Mouse (Mus musculus): Measurements from ENCODE around the gene Pabpn1. TPM values are rescaled to one million over a fixed set of nuclear protein-coding genes. Genes with fewer than 3 reads are reported as not detected.

Gene Pabpn1
- polyA plus RNA-seq, 1 experiment from 2014 or later: 179 TPM

- Histone ChIP-seq H3K27me3 (ENCODE audit: control insufficient read depth, insufficient read depth, low read length) (no peaks in the 10 kb centered on the region), H3K9ac (ENCODE audit: low read length) (peak within 1 kb of the TSS; percentile 95), H3K36me3 (ENCODE audit: control insufficient read depth, insufficient read depth, low read length) (peaks cover 7% of the 10 kb centered on the region), H3K9me3 (ENCODE audit: control insufficient read depth, low read length) (0 out of 2 replicates have a peak, but pooled peaks cover 2% of the 10 kb centered on the region), H3K4me2 (ENCODE audit: low read depth) (peak within 1 kb of the TSS; percentile 95), H3K27ac (ENCODE audit: low read depth, low read length) (peak within 1 kb of the TSS; percentile 96), H3K4me3 (ENCODE audit: low read depth, low read length) (peak within 1 kb of the TSS; percentile 51), H3K4me1 (ENCODE audit: control insufficient read depth, insufficient read depth, low read length) (peaks cover 24% of the 10 kb centered on the region)
- peak; percentile 59 for ATAC-seq (ENCODE audit: insufficient read depth, low FRiP score, low TSS enrichment)
- peak; percentile 77 for DNase-seq (ENCODE audit: low spot score)
- under 1% methylated on average over 50 of the region's 57 CpGs for WGBS
Observed at GRCm38 (mm10) chr14:54925349-54926342, 33.3 kb downstream of the Pabpn1 start, which contains the start of gene Efs. Gene Efs, minus strand, starts transcription at chr14:54926126.

DNA sequence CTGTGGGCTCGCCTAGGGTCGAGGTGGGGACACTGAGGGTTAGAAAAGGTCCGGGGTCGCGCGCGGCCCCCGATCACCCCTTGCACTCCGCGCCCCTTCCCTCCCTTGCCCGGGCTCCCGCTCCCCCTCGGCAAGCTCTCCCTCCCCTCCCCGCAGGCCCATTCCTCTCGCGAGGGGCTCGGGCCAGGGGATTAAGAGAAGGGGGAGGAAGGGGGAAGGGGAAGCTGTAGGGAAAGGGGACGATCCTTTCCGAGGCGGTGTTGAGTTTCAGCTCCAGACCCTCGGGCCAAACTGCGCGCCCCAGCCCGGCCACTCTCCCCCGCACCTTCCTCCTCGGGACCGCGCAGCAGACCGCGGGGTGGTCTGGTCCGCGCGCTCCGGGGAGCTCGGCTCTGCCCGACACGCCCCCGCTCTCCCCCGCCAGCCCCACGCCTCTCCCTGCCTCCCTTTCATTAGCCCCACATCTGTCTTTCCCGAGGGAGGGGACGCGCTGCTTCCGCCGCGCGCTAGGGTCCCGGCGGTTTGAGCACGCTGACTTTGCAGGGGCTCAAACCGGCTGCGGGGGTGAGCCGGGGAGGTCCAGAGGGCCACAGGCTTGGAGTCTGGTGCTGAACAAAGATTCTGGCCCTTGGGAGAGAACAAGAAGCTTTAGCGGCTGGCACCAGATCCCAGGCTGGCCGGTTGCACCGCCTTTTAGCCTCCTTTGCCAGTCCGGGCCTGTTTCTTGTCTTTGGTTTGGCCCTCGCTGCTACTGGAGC, 34.3 kb downstream of the Pabpn1 start:
- 0% methylated on average over 43 of the region's 58 CpGs for WGBS
- H3K4me2 ChIP-seq (ENCODE audit: low read depth): peak overlapping the region; percentile 95
- H3K9ac ChIP-seq (ENCODE audit: low read length): peak overlapping the region; percentile 95
- peaks cover 7% of the 10 kb centered on the region for H3K36me3 ChIP-seq (ENCODE audit: control insufficient read depth, insufficient read depth, low read length)
- peak; percentile 86 for DNase-seq (ENCODE audit: low spot score)
- no peaks in the 10 kb centered on the region for H3K9me3 ChIP-seq (ENCODE audit: control insufficient read depth, low read length)
- no peaks in the 10 kb centered on the region for H3K27me3 ChIP-seq (ENCODE audit: control insufficient read depth, insufficient read depth, low read length)
- H3K27ac ChIP-seq (ENCODE audit: low read depth, low read length): peak overlapping the region; percentile 96
- peak; percentile 64 for ATAC-seq (ENCODE audit: insufficient read depth, low FRiP score, low TSS enrichment)
- H3K4me1 ChIP-seq (ENCODE audit: control insufficient read depth, insufficient read depth, low read length): peaks cover 24% of the 10 kb centered on the region
- peak overlapping the region; percentile 51 for H3K4me3 ChIP-seq (ENCODE audit: low read depth, low read length)

GRCm38 (mm10) chr14:54927296-54927695, 35.0 kb downstream of the Pabpn1 start:
- H3K4me3 ChIP-seq (ENCODE audit: low read depth, low read length): peak overlapping the region; percentile 51
- WGBS: 12% methylated on average over 7 of the region's 7 CpGs
- ATAC-seq (ENCODE audit: insufficient read depth, low FRiP score, low TSS enrichment): no peak
- peaks cover 2% of the 10 kb centered on the region for H3K36me3 ChIP-seq (ENCODE audit: control insufficient read depth, insufficient read depth, low read length)
- H3K4me1 ChIP-seq (ENCODE audit: control insufficient read depth, insufficient read depth, low read length): peaks cover 24% of the 10 kb centered on the region
- H3K27ac ChIP-seq (ENCODE audit: low read depth, low read length): peak overlapping the region; percentile 96
- DNase-seq (ENCODE audit: low spot score): peak; percentile 18
- peak overlapping the region; percentile 95 for H3K4me2 ChIP-seq (ENCODE audit: low read depth)
- H3K9ac ChIP-seq (ENCODE audit: low read length): peak overlapping the region; percentile 95
- no peaks in the 10 kb centered on the region for H3K9me3 ChIP-seq (ENCODE audit: control insufficient read depth, low read length)
- no peaks in the 10 kb centered on the region for H3K27me3 ChIP-seq (ENCODE audit: control insufficient read depth, insufficient read depth, low read length)

- Histone ChIP-seq H3K4me1 (ENCODE audit: control insufficient read depth, insufficient read depth, low read length) (peaks cover 16% of the 10 kb centered on the region), H3K4me3 (ENCODE audit: low read depth, low read length) (no peak overlapping the region), H3K27ac (ENCODE audit: low read depth, low read length) (no peak overlapping the region), H3K9ac (ENCODE audit: low read length) (no peak overlapping the region), H3K9me3 (ENCODE audit: control insufficient read depth, low read length) (no peaks in the 10 kb centered on the region), H3K27me3 (ENCODE audit: control insufficient read depth, insufficient read depth, low read length) (no peaks in the 10 kb centered on the region), H3K4me2 (ENCODE audit: low read depth) (no peak overlapping the region), H3K36me3 (ENCODE audit: control insufficient read depth, insufficient read depth, low read length) (no peaks in the 10 kb centered on the region)
- ATAC-seq (ENCODE audit: insufficient read depth, low FRiP score, low TSS enrichment) (no peak), DNase-seq (ENCODE audit: low spot score) (no peak)
- WGBS: 76% methylated on average over 5 of the region's 5 CpGs
Observed at GRCm38 (mm10) chr14:54929801-54930200, 37.5 kb downstream of the Pabpn1 start.

GRCm38 (mm10) chr14:54930431-54930830, 38.1 kb downstream of the Pabpn1 start:
- H3K9me3 ChIP-seq (ENCODE audit: control insufficient read depth, low read length): no peaks in the 10 kb centered on the region
- H3K36me3 ChIP-seq (ENCODE audit: control insufficient read depth, insufficient read depth, low read length): no peaks in the 10 kb centered on the region
- ATAC-seq (ENCODE audit: insufficient read depth, low FRiP score, low TSS enrichment) (no peak), DNase-seq (ENCODE audit: low spot score) (no peak)
- H3K4me1 ChIP-seq (ENCODE audit: control insufficient read depth, insufficient read depth, low read length): peaks cover 14% of the 10 kb centered on the region
- H3K9ac ChIP-seq (ENCODE audit: low read length): no peak overlapping the region
- no peak overlapping the region for H3K4me3 ChIP-seq (ENCODE audit: low read depth, low read length)
- H3K4me2 ChIP-seq (ENCODE audit: low read depth): no peak overlapping the region
- no peaks in the 10 kb centered on the region for H3K27me3 ChIP-seq (ENCODE audit: control insufficient read depth, insufficient read depth, low read length)
- 37% methylated on average over 2 of the region's 2 CpGs for WGBS
- no peak overlapping the region for H3K27ac ChIP-seq (ENCODE audit: low read depth, low read length)

DNA sequence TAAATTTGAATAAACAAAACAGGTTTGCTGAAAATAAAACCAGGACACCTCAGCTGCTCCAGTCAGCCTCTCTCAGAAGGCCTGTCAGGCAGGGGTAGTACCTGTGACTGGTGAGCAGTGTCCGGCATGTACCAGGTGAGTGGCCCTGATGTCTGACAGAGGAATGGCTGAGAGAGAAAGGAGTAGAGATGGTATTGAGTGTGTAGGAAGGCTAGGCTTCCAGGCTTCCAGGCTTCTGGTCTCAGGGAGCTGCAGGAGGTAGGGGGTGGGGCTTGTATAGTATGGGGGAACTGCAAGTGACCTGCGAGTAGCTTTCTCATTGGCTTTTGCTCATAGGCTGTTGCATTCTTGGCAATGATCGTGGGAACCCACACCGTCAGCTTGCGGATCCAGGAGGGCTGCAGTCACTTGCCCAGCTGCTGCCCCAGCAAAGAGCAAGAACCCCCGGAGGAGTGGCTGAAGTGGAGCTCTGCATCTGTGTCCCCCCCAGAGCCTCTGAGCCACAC, 40.4 kb downstream of the Pabpn1 start, which contains the start of gene Il25:
TSS of gene Il25 (plus strand) at position 51 of the 506 bp plus-strand sequence.
- Histone ChIP-seq H3K27ac (ENCODE audit: low read depth, low read length) (no peak within 1 kb of the TSS), H3K4me2 (ENCODE audit: low read depth) (no peak within 1 kb of the TSS), H3K4me1 (ENCODE audit: control insufficient read depth, insufficient read depth, low read length) (no peaks in the 10 kb centered on the region), H3K27me3 (ENCODE audit: control insufficient read depth, insufficient read depth, low read length) (no peaks in the 10 kb centered on the region), H3K9ac (ENCODE audit: low read length) (no peak within 1 kb of the TSS), H3K36me3 (ENCODE audit: control insufficient read depth, insufficient read depth, low read length) (no peaks in the 10 kb centered on the region), H3K9me3 (ENCODE audit: control insufficient read depth, low read length) (no peaks in the 10 kb centered on the region), H3K4me3 (ENCODE audit: low read depth, low read length) (no peak within 1 kb of the TSS)
- ATAC-seq (ENCODE audit: insufficient read depth, low FRiP score, low TSS enrichment) (no peak), DNase-seq (ENCODE audit: low spot score) (no peak)
- WGBS: 24% methylated on average over 6 of the region's 6 CpGs

DNA sequence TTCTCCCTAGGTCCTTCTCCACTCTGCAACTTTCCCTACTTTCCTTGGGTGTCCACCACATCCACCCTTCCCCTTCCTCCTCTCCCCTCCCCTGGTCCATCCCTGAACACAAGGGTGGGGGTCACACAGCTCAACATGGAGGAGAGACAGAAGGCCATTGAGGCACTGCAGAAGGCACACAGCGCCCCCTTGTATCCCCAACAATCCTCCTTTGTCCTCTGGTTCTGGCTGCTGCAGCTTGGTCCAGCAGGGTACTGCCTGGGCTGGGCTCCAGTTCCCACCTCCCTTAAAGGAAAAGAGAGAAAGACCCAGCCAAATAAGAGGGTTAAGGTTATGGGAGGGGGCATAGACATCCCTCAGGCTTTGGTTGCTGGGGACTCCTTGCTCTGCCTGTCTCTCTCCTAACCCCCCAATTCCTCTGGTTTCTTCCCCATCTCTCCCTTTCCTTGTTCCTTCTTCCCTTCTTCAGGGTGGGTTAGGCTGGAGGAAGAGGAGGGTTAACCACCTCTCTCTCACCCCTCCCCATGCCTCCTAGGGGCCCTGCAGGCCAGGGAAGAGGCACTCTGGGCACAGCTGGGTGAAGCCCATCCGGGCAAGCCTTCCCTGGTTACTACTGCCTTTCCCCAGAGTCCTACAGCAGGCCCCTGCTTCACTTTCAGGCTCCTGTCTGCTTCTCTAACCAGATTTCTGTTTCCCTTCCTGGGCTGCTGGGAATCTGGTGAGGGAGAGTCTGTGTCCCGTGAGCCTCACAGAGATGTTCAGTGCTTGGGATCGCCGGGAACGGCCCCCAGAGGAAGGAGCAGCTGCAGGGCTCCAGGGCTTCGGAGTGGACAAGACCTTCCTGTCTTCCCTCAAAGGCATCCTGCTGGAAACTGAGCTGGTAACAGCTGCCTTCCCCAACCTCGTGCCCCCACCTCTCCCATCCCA, 43.9 kb downstream of the Pabpn1 start, which contains the start of gene Cmtm5:
TSS of gene Cmtm5 (plus strand) at position 358 of the 927 bp plus-strand sequence.
- H3K27me3 ChIP-seq (ENCODE audit: control insufficient read depth, insufficient read depth, low read length): no peaks in the 10 kb centered on the region
- H3K4me3 ChIP-seq (ENCODE audit: low read depth, low read length): no peak within 1 kb of the TSS
- DNase-seq (ENCODE audit: low spot score) (peak; percentile 31), ATAC-seq (ENCODE audit: insufficient read depth, low FRiP score, low TSS enrichment) (no peak)
- H3K9me3 ChIP-seq (ENCODE audit: control insufficient read depth, low read length): no peaks in the 10 kb centered on the region
- H3K4me1 ChIP-seq (ENCODE audit: control insufficient read depth, insufficient read depth, low read length): no peaks in the 10 kb centered on the region
- H3K4me2 ChIP-seq (ENCODE audit: low read depth): no peak within 1 kb of the TSS
- peak within 1 kb of the TSS; percentile 51; the same call in 1 of the 2 replicates for H3K27ac ChIP-seq (ENCODE audit: low read depth, low read length)
- H3K9ac ChIP-seq (ENCODE audit: low read length): no peak within 1 kb of the TSS
- no peaks in the 10 kb centered on the region for H3K36me3 ChIP-seq (ENCODE audit: control insufficient read depth, insufficient read depth, low read length)
- WGBS: 41% methylated on average over 8 of the region's 8 CpGs

- DNase-seq (ENCODE audit: low spot score) (no peak), ATAC-seq (ENCODE audit: insufficient read depth, low FRiP score, low TSS enrichment) (no peak)
- no peaks in the 10 kb centered on the region for H3K4me1 ChIP-seq (ENCODE audit: control insufficient read depth, insufficient read depth, low read length)
- H3K4me3 ChIP-seq (ENCODE audit: low read depth, low read length): no peak overlapping the region
- H3K9ac ChIP-seq (ENCODE audit: low read length): no peak overlapping the region
- H3K27ac ChIP-seq (ENCODE audit: low read depth, low read length): 0 out of 2 replicates have a peak overlapping the region, but pooled peaks have one; percentile 51
- H3K4me2 ChIP-seq (ENCODE audit: low read depth): no peak overlapping the region
- no peaks in the 10 kb centered on the region for H3K27me3 ChIP-seq (ENCODE audit: control insufficient read depth, insufficient read depth, low read length)
- no peaks in the 10 kb centered on the region for H3K9me3 ChIP-seq (ENCODE audit: control insufficient read depth, low read length)
- no peaks in the 10 kb centered on the region for H3K36me3 ChIP-seq (ENCODE audit: control insufficient read depth, insufficient read depth, low read length)
- 64% methylated on average over 6 of the region's 6 CpGs for WGBS
Observed at GRCm38 (mm10) chr14:54936831-54937160, 44.5 kb downstream of the Pabpn1 start.

Data from neural tube, embryonic 11.5 days (tissue).